Mouse (Mus musculus) cerebellum, postnatal 25 days (tissue): ENCODE measurements around the gene Olfr24.
"Not testable (repeated sequence)": the region's sequence is repeated elsewhere in the genome, so short reads cannot be mapped to it uniquely, and the experiment has no call there.

ENCODE experiments used
- DNase-seq, 2 experiments: peaks; one replicate each; pipeline ENCODE4 v3.0.0; 2021; ENCODE audit warnings: mixed read lengths in 2 of 2

Olfr24 gene

GRCm38 (mm10) chr9:18763896-18764295 lies at the start of gene Olfr24:
Olfr24 (minus strand) TSS chr9:18763996.
- no peak for DNase-seq

- no peak for DNase-seq
These were observed 21.5 kb upstream of the Olfr24 start for GRCm38 (mm10) chr9:18785316-18785715.

DNA sequence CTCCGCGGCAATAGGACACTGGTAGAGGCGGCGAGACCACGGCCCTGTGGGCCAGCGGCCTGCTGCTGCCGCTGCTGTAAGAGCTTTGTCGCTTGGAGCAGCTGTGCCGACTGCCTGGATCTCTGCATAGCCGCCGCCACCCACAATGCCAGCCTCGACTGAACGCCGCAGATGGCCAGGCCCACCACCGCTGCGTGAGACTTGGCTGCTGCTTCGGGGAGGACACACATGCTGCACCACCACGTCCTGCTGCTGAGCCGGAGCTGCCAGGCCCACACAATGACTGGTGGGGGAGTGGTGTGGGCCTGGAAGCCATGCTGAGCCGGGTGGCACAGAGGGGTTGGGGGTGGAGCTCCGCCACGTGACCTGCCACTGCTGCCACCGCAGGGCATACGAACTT lies 15.7 kb upstream of the Olfr24 start:
- peak; percentile 55 to 68 for DNase-seq

GRCm38 (mm10) chr9:18778981-18779380 lies 15.2 kb upstream of the Olfr24 start:
- DNase-seq, result peak in 1 of 2 experiments; percentile 7

GRCm38 (mm10) chr9:18755595-18755994 lies 8.2 kb downstream of the Olfr24 start:
- no peak for DNase-seq

DNA sequence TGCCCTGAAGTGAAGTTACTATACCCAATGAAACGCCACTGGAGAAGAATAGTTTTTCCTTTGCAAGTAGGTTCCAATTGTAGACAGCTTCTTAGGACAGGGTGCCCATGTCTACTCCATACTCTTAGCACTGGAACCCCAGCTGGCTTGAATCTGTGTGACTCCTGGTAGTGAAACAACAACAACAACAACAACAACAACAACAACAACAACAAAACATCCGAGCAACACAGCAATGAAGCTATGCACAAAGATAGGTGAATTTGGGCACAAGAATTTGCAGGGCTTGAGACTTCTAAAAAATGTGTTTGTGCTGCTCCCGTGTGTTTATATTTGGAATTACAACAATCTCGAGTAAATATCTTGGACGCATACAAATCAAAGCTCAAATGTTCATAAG lies 19.2 kb downstream of the Olfr24 start:
- DNase-seq, result no peak

DNA sequence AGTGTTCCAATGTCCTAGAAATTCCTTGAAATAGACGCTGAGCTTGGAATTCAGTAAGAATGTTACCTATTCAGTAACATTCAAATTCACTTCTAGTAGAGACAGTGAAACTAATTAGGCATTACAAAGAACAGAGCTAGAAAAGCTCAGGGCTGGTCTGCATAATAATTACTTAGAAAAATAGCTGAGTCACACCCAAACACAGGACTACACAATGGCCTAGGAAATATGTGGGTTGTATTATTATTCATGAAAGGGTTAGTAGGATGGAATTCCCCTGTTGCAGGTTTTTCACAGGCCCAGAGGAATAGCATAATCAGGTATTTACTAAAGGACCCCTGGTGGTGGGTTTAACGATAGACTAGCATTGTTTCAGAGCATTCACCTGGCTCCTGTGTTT lies 29.6 kb downstream of the Olfr24 start:
- DNase-seq, result not testable (repeated sequence)

DNA sequence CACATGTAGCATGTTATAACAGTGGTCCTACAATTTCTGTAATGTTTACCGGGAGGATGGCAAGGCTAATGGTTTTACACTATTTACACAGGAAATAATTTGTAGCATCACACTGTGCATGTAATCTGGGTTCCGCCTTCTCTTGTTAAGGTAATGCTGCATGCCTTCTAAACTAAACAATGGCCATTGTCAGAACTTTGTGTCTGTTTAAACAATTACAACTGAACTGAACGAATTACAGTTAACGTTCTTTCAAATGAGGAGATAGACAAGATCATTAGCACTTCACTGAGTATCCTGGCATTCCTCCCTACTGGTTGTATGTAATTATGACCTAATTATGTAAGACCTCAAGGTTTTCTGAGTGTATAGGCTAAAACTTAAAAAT lies 41.1 kb downstream of the Olfr24 start:
- DNase-seq, result no peak

DNA sequence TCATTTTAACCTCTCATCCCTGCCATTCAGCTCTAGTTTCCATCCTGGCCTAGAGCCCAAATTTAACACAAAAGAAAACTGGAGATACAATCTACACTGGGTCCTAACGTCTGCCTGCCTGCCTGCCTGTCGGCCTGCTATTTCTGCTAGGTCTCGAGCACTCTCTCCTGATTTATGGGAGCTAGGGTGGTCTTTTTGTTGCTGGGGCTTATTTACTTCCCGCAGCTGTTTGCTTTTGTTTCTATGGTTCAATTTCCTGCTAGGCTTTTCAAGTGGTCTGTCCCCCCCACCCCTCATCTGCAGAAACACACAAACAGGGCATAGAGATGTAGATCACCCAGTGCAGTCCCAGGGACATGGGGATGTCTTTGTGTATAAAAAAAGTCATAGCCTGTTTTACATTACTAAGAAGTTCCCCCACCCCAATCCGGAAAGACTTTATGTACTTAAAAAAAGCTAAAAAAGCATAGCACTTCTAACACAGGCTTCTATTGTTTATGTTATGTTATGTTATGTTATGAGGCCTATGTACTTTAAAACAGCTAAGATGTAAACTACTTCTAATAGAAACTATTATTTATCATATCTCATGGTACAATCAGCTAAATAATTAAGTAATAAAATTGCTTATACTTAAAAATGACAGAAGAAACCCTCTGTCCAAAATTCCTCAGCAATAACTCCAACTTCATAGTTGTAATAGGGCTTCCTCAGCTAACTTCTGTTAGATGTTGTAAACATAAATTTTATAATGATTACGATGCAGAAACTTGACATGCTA lies 41.7 kb downstream of the Olfr24 start:
- no peak for DNase-seq

DNA sequence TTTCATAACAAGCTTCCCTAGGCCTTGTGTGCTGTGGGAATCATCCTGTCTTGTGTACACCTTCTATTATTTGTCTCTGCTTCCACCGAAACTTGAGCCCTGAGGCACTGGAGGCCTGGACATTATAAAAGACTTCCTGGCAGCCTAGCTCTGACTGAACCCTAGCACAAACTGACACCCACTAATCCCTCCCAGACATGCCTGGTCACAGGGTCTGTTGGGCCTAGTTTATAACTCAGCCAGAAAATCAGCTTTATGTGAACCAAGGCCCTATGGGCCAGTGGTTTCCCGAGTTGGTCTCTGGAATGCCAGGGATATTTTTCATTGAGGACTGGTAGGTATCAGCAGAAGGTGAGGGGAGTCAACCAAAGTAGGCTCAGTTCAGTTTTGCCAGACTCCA lies 42.8 kb downstream of the Olfr24 start:
- no peak for DNase-seq

DNA sequence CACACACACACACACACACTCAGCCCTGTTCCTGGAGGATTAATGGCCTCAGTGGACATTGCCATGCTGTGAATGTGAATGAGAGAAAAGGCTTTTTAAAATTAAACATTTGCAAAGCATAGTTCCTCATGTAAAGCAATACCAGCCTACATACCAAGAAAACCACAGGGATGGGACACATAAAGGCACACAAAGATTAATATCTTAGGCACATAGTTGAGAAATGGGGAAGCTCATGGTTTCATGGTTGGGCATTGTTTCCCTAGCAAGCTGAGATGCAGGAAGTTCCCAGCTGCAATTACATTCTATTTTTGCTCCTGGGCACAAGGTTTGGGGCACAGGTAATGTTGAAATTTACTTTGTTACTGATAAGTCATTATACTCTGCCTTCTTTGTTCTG lies 58.2 kb downstream of the Olfr24 start:
- no peak for DNase-seq
